Mouse (Mus musculus) bone marrow, adult 2 months (tissue): Measurements from ENCODE around the gene Astn1. TPM values are rescaled to one million over a fixed set of nuclear protein-coding genes. Genes with fewer than 3 reads are reported as not detected.
A peak's percentile ranks its signal among the peaks of the same experiment; 100 is the strongest.

ENCODE experiments used
- H3K27ac ChIP-seq: fragments of 200-500 bp; 2 replicates; pipeline ENCODE4 v1.5.1; 2012; ENCODE audit warnings: low read depth, mild to moderate bottlenecking, control low read depth, inconsistent platforms, low read length; ENCODE audit not compliant: control insufficient read depth, poor library complexity, insufficient read depth
- H3K4me1 ChIP-seq: fragments of 200-500 bp; 2 replicates; pipeline ENCODE4 v1.6.1; 2011; ENCODE audit warnings: low read length; ENCODE audit not compliant: control insufficient read depth, insufficient read depth
- H3K4me3 ChIP-seq: fragments of 200-500 bp; replicated peaks from 2 replicates; pipeline ENCODE3; 2011; ENCODE audit warnings: mild to moderate bottlenecking, low read depth, low read length, control low read depth; ENCODE audit not compliant: control insufficient read depth
- CTCF ChIP-seq: fragments of 200-500 bp; IDR thresholded peaks from 2 replicates; pipeline ENCODE4 v1.5.1; 2011; ENCODE audit warnings: low read length, control low read depth; ENCODE audit not compliant: control insufficient read depth, insufficient read depth
- POLR2A ChIP-seq: fragments of 200-500 bp; IDR thresholded peaks from 2 replicates; pipeline ENCODE4 v1.6.1; 2011; ENCODE audit warnings: low read depth, mild to moderate bottlenecking, control low read depth, low read length, borderline replicate concordance; ENCODE audit not compliant: control insufficient read depth
- WGBS: fragments of 180-500 bp; shearing (Covaris S2); methylation state at CpG from one replicate; pipeline ENCODE4 v1.1.7; 2018; 5-methylcytosine and 5-hydroxymethylcytosine counted together
- polyA plus RNA-seq: library from polyadenylated mRNA; stranded (reverse); fragments of >200 nt; gene quantifications from 2 replicates; pipeline ENCODE4 v1.2.4, GENCODE M21; 2011; ENCODE audit warnings: low replicate concordance; ENCODE audit not compliant: missing spikeins, insufficient read depth, insufficient read length

The Astn1 gene
- polyA plus RNA-seq, 1 experiment = not detected

DNA sequence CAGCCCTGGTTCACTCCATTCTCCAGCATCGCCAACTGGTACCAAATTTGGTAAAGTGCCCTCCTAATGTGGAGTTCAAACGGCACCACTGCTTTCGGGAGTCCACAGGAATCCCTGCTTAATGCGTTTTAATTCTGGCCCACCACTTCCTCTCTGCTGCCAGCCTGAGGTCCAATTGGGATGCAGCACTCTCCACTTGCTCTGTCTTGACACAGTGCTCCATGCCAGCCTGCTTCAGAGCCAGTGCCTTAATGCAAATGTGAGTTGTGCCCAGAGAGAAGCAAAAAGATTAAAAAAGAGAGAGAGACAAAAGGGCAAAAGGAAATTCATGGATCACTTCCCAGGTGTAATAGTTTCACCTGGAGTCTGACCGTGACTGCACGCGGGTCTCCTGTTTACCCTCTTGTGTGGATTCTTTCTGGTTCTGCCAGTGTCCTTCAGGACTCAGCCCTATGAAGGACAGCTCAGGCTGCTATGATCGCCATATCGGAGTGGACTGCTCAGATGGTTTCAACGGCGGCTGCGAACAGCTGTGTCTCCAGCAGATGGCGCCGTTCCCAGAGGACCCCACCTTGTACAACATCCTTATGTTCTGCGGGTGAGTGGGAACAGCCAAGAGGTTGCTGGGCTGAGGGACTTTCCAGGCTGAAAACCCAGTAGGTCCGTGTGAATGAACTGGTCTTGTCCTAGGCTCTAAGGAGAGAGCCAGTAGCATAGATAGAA is 234.8 kb downstream of the Astn1 start:
- 31% methylated on average over 16 of the region's 16 CpGs for WGBS
- no peak overlapping the region for H3K27ac ChIP-seq
- H3K4me1 ChIP-seq = no peaks in the 10 kb centered on the region
- TF ChIP-seq CTCF (peak; percentile 25; the same call in 1 of the 2 replicates), POLR2A (no peak)
- no peak overlapping the region for H3K4me3 ChIP-seq

DNA sequence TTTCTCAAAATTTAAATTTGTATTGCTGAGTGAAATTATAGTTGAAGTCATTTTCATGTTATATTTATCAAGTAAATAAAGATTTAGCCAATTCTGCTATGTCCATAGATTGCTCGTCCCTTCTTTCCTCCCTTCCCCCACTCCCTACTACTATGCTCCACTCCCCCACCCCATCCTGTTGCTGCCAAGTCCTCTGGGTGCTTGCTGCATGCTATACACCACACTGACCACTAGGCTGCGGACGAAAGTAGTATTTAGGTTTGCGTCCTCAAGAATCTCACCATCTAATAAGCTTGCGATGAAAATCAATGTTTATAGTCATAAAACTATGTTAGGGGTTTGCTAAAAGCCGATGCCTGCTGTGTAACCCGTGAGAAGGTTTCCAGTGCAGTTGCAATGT is 235.9 kb downstream of the Astn1 start:
- WGBS = 74% methylated on average over 7 of the region's 7 CpGs
- Histone ChIP-seq H3K4me3 (no peak overlapping the region), H3K4me1 (no peaks in the 10 kb centered on the region), H3K27ac (no peak overlapping the region)
- TF ChIP-seq CTCF (no peak), POLR2A (no peak)

DNA sequence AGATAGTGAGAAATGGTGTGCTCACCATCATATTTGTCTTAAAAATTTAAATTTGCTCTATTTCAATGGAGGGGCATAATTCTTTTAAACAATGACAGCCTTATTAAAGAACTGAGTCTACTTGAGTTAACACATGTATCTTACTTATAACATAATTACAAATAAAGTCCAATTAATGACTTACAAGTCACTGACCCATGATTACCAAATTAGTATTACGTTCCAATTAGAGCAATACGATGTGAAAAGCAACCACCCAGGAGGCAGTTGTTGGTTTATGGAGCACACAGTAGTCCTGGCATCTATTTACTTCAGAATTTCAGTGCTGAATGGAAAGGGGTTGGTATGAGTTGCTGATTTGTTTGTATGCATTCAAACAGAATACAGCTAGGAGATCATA is 237.4 kb downstream of the Astn1 start:
- WGBS = 75% methylated on average over 2 of the region's 2 CpGs

DNA sequence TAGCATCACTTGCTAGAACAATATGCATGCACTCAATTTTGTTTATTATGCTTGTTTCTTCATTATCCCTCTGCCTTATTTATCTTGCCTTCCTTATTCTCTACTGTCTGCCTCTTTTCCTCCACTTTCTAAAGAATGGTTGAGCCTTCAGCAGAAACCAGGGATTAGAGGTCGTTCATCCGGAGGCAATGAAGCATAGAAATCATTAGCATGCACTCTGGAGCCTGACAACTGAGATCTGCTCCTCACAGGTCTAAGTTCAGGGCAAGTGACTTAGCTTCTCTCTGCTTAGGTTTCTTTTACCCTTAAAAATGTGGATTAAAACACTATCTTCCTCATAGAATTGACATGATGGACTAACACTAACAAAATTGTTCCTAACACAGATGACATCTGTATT is 241.0 kb downstream of the Astn1 start:
- Histone ChIP-seq H3K4me1 (no peaks in the 10 kb centered on the region), H3K4me3 (no peak overlapping the region), H3K27ac (no peak overlapping the region)
- 66% methylated on average over 2 of the region's 2 CpGs for WGBS
- TF ChIP-seq POLR2A (no peak), CTCF (no peak)

More for the DNA sequence above, 237.4 kb downstream of the Astn1 start:
- no peaks in the 10 kb centered on the region for H3K4me1 ChIP-seq
- H3K4me3 ChIP-seq = no peak overlapping the region
- no peak for TF ChIP-seq CTCF
- no peak for TF ChIP-seq POLR2A
- H3K27ac ChIP-seq = no peak overlapping the region

DNA sequence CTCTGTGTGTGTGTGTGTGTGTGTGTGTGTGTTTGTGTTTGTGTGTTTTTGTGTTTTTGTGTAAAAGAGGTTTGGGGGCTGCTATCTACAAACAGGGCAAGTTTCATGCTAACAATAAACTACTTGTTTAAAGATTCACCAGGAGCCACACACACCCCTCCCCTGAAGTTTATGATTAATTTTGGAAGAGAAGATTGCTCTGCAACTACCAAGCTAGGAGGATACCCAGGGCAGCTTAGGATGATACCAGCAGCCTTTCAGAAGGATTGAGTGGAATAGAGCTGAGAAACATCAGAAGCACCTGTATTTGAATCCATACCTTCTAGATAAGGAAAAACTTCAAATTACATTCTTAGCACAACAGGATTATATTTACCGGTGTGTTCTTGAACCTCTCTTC is 242.1 kb downstream of the Astn1 start:
- Histone ChIP-seq H3K27ac (no peak overlapping the region), H3K4me1 (no peaks in the 10 kb centered on the region), H3K4me3 (no peak overlapping the region)
- TF ChIP-seq POLR2A (no peak), CTCF (no peak)
- 88% methylated on average over 1 of the region's 1 CpGs for WGBS

DNA sequence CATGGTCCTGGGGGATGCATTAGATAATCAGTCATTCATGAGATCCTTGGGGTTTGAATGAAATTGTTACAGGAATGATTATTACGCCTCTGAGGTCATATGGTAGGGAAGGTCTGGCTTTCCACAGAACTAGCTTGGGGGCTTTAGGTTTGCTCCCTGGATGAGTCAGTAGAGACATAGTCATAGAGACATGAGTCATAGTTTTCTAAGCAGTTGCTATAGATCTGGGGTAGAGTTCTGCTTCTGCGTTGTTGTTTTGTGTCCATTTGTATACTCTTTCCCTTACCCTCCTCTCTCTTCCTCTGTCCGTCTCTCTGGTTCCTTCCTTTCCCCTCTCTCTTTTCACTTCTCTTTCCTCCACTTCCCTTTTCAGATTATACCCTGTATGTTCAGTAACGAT is 243.5 kb downstream of the Astn1 start:
- Histone ChIP-seq H3K27ac (no peak overlapping the region), H3K4me3 (no peak overlapping the region), H3K4me1 (no peaks in the 10 kb centered on the region)
- 51% methylated on average over 4 of the region's 4 CpGs for WGBS
- TF ChIP-seq CTCF (no peak), POLR2A (no peak)

DNA sequence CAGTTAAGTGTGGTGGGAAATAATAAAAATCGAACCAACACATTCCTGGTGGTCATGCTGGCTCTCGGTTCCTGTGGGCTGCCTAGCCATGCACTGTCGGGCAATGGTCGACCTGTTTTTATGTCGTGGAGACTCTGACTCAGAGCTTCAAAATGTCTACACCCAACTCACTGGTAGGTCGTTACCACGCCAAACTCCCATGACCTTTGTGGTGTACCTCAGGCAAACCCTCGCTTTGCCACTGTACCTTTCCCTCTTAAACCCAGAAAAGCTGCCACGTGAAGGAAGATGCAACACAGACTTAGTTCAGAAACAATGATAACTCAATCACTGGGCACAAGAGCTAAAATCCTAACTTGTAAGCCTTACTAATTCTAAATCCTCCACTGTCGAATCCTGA is 244.3 kb downstream of the Astn1 start:
- no peaks in the 10 kb centered on the region for H3K4me1 ChIP-seq
- TF ChIP-seq CTCF (no peak), POLR2A (no peak)
- 74% methylated on average over 10 of the region's 10 CpGs for WGBS

DNA sequence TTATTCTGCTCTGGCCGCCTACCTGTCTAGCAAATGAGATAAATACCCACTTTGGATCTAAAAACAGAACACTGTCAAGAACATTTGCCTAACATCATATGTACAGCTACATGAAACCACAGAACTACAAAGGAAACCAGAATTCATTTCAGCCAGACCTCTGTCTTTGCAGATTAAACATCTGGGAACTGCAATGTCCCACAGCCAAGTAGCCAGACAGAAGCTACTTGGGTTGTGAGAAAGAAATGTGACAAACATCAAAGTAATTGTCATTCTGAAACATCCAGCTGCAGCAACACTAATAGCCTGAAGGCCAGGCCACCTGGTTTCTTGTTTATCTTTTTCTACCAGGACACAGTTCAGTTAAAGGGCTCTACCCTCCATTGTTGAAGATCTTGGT is 245.1 kb downstream of the Astn1 start:
- 74% methylated on average over 1 of the region's 1 CpGs for WGBS
- H3K4me1 ChIP-seq = no peaks in the 10 kb centered on the region
- no peak for TF ChIP-seq CTCF
- no peak for TF ChIP-seq POLR2A
- H3K27ac ChIP-seq = no peak overlapping the region
- no peak overlapping the region for H3K4me3 ChIP-seq

More for the DNA sequence above, 244.3 kb downstream of the Astn1 start:
- H3K27ac ChIP-seq = no peak overlapping the region
- no peak overlapping the region for H3K4me3 ChIP-seq
